Mouse (Mus musculus): ENCODE data around the gene Slc27a5. TPM values are rescaled to one million over a fixed set of nuclear protein-coding genes. Genes with fewer than 3 reads are reported as not detected.

Gene Slc27a5
- total and polyA plus RNA-seq, 3 experiments = 0.13 TPM; not detected in 2

DNA sequence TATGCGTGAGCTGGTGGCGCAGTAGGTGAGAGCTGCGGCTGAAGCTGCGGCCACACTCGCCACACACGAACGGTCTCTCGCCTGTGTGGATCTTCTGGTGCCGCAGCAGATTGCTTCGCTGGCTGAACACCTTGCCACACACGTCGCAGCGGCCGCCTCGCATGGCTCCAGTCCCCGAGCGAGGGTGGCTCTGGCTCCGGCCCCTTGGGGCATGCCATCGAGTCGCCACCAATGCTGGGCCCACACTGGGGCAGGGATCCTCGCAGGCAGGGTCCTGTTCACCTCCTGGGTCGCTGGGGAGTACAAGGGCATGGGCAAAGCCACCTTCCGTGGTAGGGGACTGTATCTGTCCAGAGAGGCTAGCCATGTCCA is 46.2 kb upstream of the Slc27a5 start:
- Histone ChIP-seq H3K4me1 (ENCODE audit: control insufficient read depth in 1 of 2, insufficient read depth in 2 of 2, low read length in 2 of 2) (peaks cover 4 to 5% of the 10 kb centered on the region in 2 experiments; a peak in 3 of 4 replicates), H3K9ac (ENCODE audit: control insufficient read depth, low read depth, low read length, poor library complexity, severe bottlenecking) (no peak overlapping the region), H3K4me3 (ENCODE audit: control insufficient read depth in 1 of 2, insufficient read depth in 1 of 2, low read depth in 2 of 2, low read length in 2 of 2) (no peak overlapping the region), H3K79me2 (ENCODE audit: control insufficient read depth, insufficient read depth, low read length, poor library complexity) (no peaks in the 10 kb centered on the region), H3K27me3 (ENCODE audit: control insufficient read depth in 1 of 2, insufficient read depth in 2 of 2, low read length in 2 of 2) (no peaks in the 10 kb centered on the region), H3K27ac (ENCODE audit: control insufficient read depth, low read depth, low read length) (no peak overlapping the region), H3K9me3 (replicated peaks; ENCODE audit: insufficient read depth, low read length) (no peaks in the 10 kb centered on the region), H3K36me3 (ENCODE audit: control insufficient read depth in 1 of 2, insufficient read depth in 2 of 2, low read length in 2 of 2) (peaks cover 0 to 7% of the 10 kb centered on the region in 2 experiments; a peak in 2 of 4 replicates)
- TF ChIP-seq KAT2A (conservative IDR thresholded peaks at IDR 0.05; ENCODE audit: low read depth, low read length) = no peak
- no peak for TF ChIP-seq POLR2AphosphoS5 (IDR thresholded peaks at IDR 0.05; ENCODE audit: borderline replicate concordance, low read depth, low read length)
- no peak for TF ChIP-seq MAFK (IDR thresholded peaks at IDR 0.05; ENCODE audit: borderline replicate concordance, low read depth, low read length)
- TF ChIP-seq POLR2AphosphoS2 (IDR thresholded peaks at IDR 0.05; ENCODE audit: low read length) = no peak
- TF ChIP-seq E2F4 (IDR thresholded peaks at IDR 0.05; ENCODE audit: borderline replicate concordance, low read depth, low read length) = no peak
- no peak for TF ChIP-seq USF2 (IDR thresholded peaks at IDR 0.05; ENCODE audit: borderline replicate concordance in 1 of 2, insufficient read depth in 1 of 2, low read depth in 1 of 2, low read length in 2 of 2)
- TF ChIP-seq ZNF384 (IDR thresholded peaks at IDR 0.05; ENCODE audit: low read depth, low read length) = no peak
- TF ChIP-seq RAD21 (IDR thresholded peaks at IDR 0.05; ENCODE audit: low read depth, low read length) = no peak
- no peak for TF ChIP-seq ZMIZ1 (IDR thresholded peaks at IDR 0.05; ENCODE audit: low read depth, low read length)
- TF ChIP-seq MXI1 (IDR thresholded peaks at IDR 0.05; ENCODE audit: low read depth, low read length) = no peak
- no peak for TF ChIP-seq ELF1 (IDR thresholded peaks at IDR 0.05; ENCODE audit: low read depth, low read length)
- no peak for TF ChIP-seq MYB (IDR thresholded peaks at IDR 0.05; ENCODE audit: low read depth, low read length)
- TF ChIP-seq UBTF (IDR thresholded peaks at IDR 0.05; ENCODE audit: borderline replicate concordance, insufficient read depth, low read depth, low read length) = no peak
- TF ChIP-seq TCF12 (IDR thresholded peaks at IDR 0.05; ENCODE audit: low read depth, low read length) = no peak
- no peak for TF ChIP-seq MAX (IDR thresholded peaks at IDR 0.05; ENCODE audit: low read length)
- no peak for TF ChIP-seq MYC (IDR thresholded peaks at IDR 0.05; ENCODE audit: low read depth, low read length)
- TF ChIP-seq MEF2A (IDR thresholded peaks at IDR 0.05; ENCODE audit: extremely low read depth, insufficient replicate concordance, low read depth, low read length, poor library complexity, severe bottlenecking) = no peak
- no peak for TF ChIP-seq CTCF (IDR thresholded peaks at IDR 0.05 in 2 of 3, conservative IDR thresholded peaks at IDR 0.05 in 1 of 3; ENCODE audit: control insufficient read depth in 1 of 3, insufficient read depth in 1 of 3, low read depth in 2 of 3, low read length in 3 of 3, poor library complexity in 1 of 3, severe bottlenecking in 1 of 3)
- no peak for TF ChIP-seq RCOR1 (IDR thresholded peaks at IDR 0.05; ENCODE audit: low read depth, low read length)
- no peak for DNase-seq (ENCODE audit: low read depth, low spot score)

All from MEL (cell line).